Mouse (Mus musculus) liver, adult 2 months (tissue): ENCODE data around the gene Lgals2. TPM values are rescaled to one million over a fixed set of nuclear protein-coding genes. Genes with fewer than 3 reads are reported as not detected.

Experiments used
- DNase-seq: peaks from one replicate; pipeline ENCODE4 v3.0.0-alpha.2; 2011; ENCODE audit warnings: low read depth, low spot score; ENCODE audit errors: extremely low read depth
- H3K27ac ChIP-seq: fragments of 200-500 bp; replicated peaks from 2 replicates; pipeline ENCODE4 v1.5.1; 2012; ENCODE audit warnings: low read depth, mild to moderate bottlenecking, control low read depth, inconsistent platforms, low read length; ENCODE audit not compliant: insufficient read depth
- H3K27me3 ChIP-seq: fragments of 200-500 bp; 2 replicates; pipeline ENCODE4 v1.6.1; 2012; ENCODE audit warnings: mild to moderate bottlenecking, moderate library complexity, low read length, inconsistent platforms; ENCODE audit not compliant: control insufficient read depth, insufficient read depth
- H3K36me3 ChIP-seq: fragments of 200-500 bp; 2 replicates; pipeline ENCODE4 v1.6.1; 2012; ENCODE audit warnings: low read length, inconsistent platforms; ENCODE audit not compliant: control insufficient read depth, insufficient read depth
- H3K4me1 ChIP-seq: fragments of 200-500 bp; 2 replicates; pipeline ENCODE4 v1.6.1; 2011; ENCODE audit warnings: low read length; ENCODE audit not compliant: control insufficient read depth, insufficient read depth
- H3K4me3 ChIP-seq: fragments of 200-500 bp; 2 replicates; pipeline ENCODE4 v1.5.1; 2011; ENCODE audit warnings: low read depth, mild to moderate bottlenecking, control low read depth, low read length, moderate library complexity; ENCODE audit not compliant: insufficient read depth
- H3K79me2 ChIP-seq: fragments of 200-500 bp; 2 replicates; pipeline ENCODE4 v1.6.1; 2012; ENCODE audit warnings: inconsistent platforms, mild to moderate bottlenecking, low read length, moderate library complexity; ENCODE audit not compliant: control insufficient read depth, insufficient read depth
- H3K9ac ChIP-seq: fragments of 200-500 bp; 2 replicates; pipeline ENCODE4 v1.6.1; 2012; ENCODE audit warnings: low read depth, mild to moderate bottlenecking, control low read depth, inconsistent platforms, low read length
- CTCF ChIP-seq: fragments of 200-500 bp; IDR thresholded peaks from 2 replicates; pipeline ENCODE4 v1.5.1; 2011; ENCODE audit warnings: low read depth, low read length, control low read depth
- POLR2A ChIP-seq: fragments of 200-500 bp; IDR thresholded peaks from 2 replicates; pipeline ENCODE4 v1.6.1; 2011; ENCODE audit warnings: low read length, control low read depth; ENCODE audit not compliant: insufficient read depth; ENCODE audit errors: extremely low read depth
- WGBS: fragments of 180-500 bp; shearing (Covaris S2); methylation state at CpG from one replicate; pipeline ENCODE4 v1.1.7; 2018; 5-methylcytosine and 5-hydroxymethylcytosine counted together
- polyA plus RNA-seq: library from polyadenylated mRNA; depleted of rRNA; stranded (reverse); fragments of >200 nt; gene quantifications from 2 replicates; pipeline ENCODE4 v1.2.3, GENCODE M21; 2012
- total RNA-seq: library from RNA; depleted of rRNA; stranded (reverse); fragments of >200 nt; gene quantifications from 2 replicates; pipeline ENCODE4 v1.2.3, GENCODE M21; 2014

The Lgals2 gene
- total and polyA plus RNA-seq, 2 experiments: 0.55 to 0.57 TPM

- peaks cover 35% of the 10 kb centered on the region for H3K4me1 ChIP-seq
- no peaks in the 10 kb centered on the region for H3K27me3 ChIP-seq
- peak; percentile 92 for DNase-seq
- H3K36me3 ChIP-seq: no peaks in the 10 kb centered on the region
- no peak overlapping the region for H3K9ac ChIP-seq
- TF ChIP-seq POLR2A (no peak), CTCF (no peak)
- no peaks in the 10 kb centered on the region for H3K79me2 ChIP-seq
- H3K4me3 ChIP-seq: no peak overlapping the region
- 23% methylated on average over 10 of the region's 10 CpGs for WGBS
- H3K27ac ChIP-seq: peak overlapping the region; percentile 71
These were observed 24.3 kb downstream of the Lgals2 start for GRCm38 (mm10) chr15:78830742-78831719.

DNA sequence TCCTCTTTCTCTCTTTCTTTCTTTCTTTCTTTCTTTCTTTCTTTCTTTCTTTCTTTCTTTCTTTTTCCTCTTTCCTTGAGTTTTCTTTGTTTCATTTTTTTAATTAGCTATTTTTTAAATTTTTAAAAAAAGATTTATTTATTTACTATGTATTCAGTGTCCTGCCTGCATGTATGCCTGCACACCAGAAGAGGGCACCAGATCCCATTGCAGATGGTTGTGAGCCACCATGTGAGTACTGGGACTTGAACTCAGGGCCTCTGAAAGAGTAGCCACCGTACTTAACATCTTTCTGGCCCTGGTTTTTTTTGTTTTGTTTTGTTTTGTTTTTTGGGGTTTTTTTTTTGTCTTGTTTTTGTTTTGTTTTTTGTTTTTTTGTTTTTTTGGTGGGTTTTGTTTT, 25.7 kb downstream of the Lgals2 start:
- H3K9ac ChIP-seq: no peak overlapping the region
- WGBS: 100% methylated on average over 1 of the region's 1 CpGs
- no peak overlapping the region for H3K27ac ChIP-seq
- peaks cover 30% of the 10 kb centered on the region for H3K4me1 ChIP-seq
- no peaks in the 10 kb centered on the region for H3K36me3 ChIP-seq
- H3K4me3 ChIP-seq: no peak overlapping the region
- H3K79me2 ChIP-seq: no peaks in the 10 kb centered on the region
- H3K27me3 ChIP-seq: no peaks in the 10 kb centered on the region
- peak; percentile 53; the same call in 1 of the 2 replicates for TF ChIP-seq CTCF
- no peak for TF ChIP-seq POLR2A
- DNase-seq: no peak

DNA sequence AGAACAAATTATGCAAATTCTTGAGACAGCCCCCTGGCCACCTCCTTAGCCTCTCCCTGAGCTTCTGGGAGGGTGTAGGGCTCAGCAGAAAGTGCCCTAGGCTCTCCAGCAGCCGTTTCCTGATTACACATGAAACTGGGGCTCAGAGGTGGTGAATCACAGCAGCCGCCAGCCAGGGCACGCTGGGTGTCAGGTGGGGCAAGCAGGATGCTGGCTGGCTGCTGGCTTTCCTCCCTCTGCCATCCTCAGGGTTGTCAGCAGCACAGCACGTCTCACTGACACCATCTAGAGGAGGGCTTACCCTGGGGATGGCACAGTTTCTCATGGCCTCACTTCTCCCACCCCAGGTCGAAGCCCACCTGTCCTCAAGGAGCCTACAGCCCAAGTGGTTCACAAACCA, 27.0 kb downstream of the Lgals2 start:
- Histone ChIP-seq H3K4me3 (no peak overlapping the region), H3K4me1 (peaks cover 22% of the 10 kb centered on the region), H3K9ac (no peak overlapping the region), H3K27me3 (no peaks in the 10 kb centered on the region), H3K36me3 (no peaks in the 10 kb centered on the region), H3K79me2 (no peaks in the 10 kb centered on the region), H3K27ac (no peak overlapping the region)
- WGBS: 40% methylated on average over 5 of the region's 5 CpGs
- DNase-seq: no peak
- TF ChIP-seq POLR2A (no peak), CTCF (no peak)

- no peak for TF ChIP-seq POLR2A
- peak; percentile 99 for TF ChIP-seq CTCF
- Histone ChIP-seq H3K9ac (no peak overlapping the region), H3K27ac (no peak overlapping the region), H3K79me2 (no peaks in the 10 kb centered on the region), H3K36me3 (no peaks in the 10 kb centered on the region), H3K4me3 (no peak overlapping the region), H3K27me3 (no peaks in the 10 kb centered on the region), H3K4me1 (peaks cover 9% of the 10 kb centered on the region)
- WGBS: 22% methylated on average over 28 of the region's 28 CpGs
- no peak for DNase-seq
These were observed 28.8 kb downstream of the Lgals2 start for GRCm38 (mm10) chr15:78826213-78827204.

DNA sequence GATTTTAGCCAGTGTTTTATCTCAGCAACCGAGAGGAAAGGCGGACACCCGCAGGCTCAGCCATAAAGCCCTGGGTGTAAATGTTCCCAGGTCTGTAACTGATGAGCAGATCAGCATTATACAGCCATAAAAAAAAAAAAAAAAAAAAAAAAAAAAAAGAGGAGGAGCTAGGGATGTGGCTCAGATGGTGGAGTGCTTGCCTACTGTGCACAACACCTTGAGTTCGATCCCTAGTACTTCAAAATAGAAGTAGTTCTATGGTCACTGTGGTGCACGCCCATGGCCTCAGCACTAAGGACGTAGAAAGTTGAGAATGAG, 39.3 kb downstream of the Lgals2 start:
- WGBS: 72% methylated on average over 6 of the region's 6 CpGs
- no peak overlapping the region for H3K27ac ChIP-seq
- no peaks in the 10 kb centered on the region for H3K79me2 ChIP-seq

More for the DNA sequence above, 39.3 kb downstream of the Lgals2 start:
- no peaks in the 10 kb centered on the region for H3K36me3 ChIP-seq
- H3K4me1 ChIP-seq: no peaks in the 10 kb centered on the region; the same call in 1 of the 2 replicates
- no peak for DNase-seq
- no peak overlapping the region for H3K9ac ChIP-seq
- no peak overlapping the region for H3K4me3 ChIP-seq
- TF ChIP-seq POLR2A: no peak
- no peak for TF ChIP-seq CTCF
- H3K27me3 ChIP-seq: no peaks in the 10 kb centered on the region
